Mouse (Mus musculus) intestine, embryonic 16.5 days (tissue): ENCODE results near the gene Rapgef2. TPM values are rescaled to one million over a fixed set of nuclear protein-coding genes. Genes with fewer than 3 reads are reported as not detected.

ENCODE experiments used
- ATAC-seq: fragments of 200-750 bp; cut with Nextera tagmentation; 2 replicates; pipeline ENCODE4 v1.8.0; 2017; ENCODE audit warnings: moderate TSS enrichment, moderate library complexity
- H3K27ac ChIP-seq: fragments of 300-500 bp; sonication (generic); 2 replicates; pipeline ENCODE4 v1.5.1; 2014; ENCODE audit warnings: mild to moderate bottlenecking, low read length
- H3K27me3 ChIP-seq: fragments of 300-500 bp; sonication (generic); replicated peaks from 2 replicates; pipeline ENCODE4 v1.6.1; 2014; ENCODE audit warnings: low read length, control low read depth, mixed read lengths; ENCODE audit not compliant: control insufficient read depth, insufficient read depth
- H3K36me3 ChIP-seq: fragments of 300-500 bp; sonication (generic); 2 replicates; pipeline ENCODE4 v1.6.1; 2014; ENCODE audit warnings: low read length, control low read depth; ENCODE audit not compliant: control insufficient read depth, insufficient read depth
- H3K4me1 ChIP-seq: fragments of 300-500 bp; sonication (generic); 2 replicates; pipeline ENCODE4 v1.6.1; 2014; ENCODE audit warnings: low read length, control low read depth, mixed read lengths; ENCODE audit not compliant: control insufficient read depth, insufficient read depth
- H3K4me2 ChIP-seq: fragments of 300-500 bp; sonication (generic); 2 replicates; pipeline ENCODE4 v1.6.1; 2014; ENCODE audit warnings: low read depth, low read length, control low read depth
- H3K4me3 ChIP-seq: fragments of 300-500 bp; sonication (generic); 2 replicates; pipeline ENCODE4 v1.5.1; 2014; ENCODE audit warnings: mild to moderate bottlenecking, low read length
- H3K9ac ChIP-seq: fragments of 300-500 bp; sonication (generic); 2 replicates; pipeline ENCODE4 v1.6.1; 2014; ENCODE audit warnings: low read depth, low read length
- H3K9me3 ChIP-seq: fragments of 300-500 bp; sonication (generic); 2 replicates; pipeline ENCODE4 v1.6.1; 2016; ENCODE audit warnings: low read length, control low read depth; ENCODE audit not compliant: control insufficient read depth
- WGBS: fragments of 180-500 bp; shearing (Covaris S2); extraction: QIAGEN DNeasy Blood & Tissue Kit; methylation state at CpG from one replicate; pipeline ENCODE4 v1.1.7; 2014; 5-methylcytosine and 5-hydroxymethylcytosine counted together
- polyA plus RNA-seq: library from polyadenylated mRNA; unstranded; fragments of >200 nt; fragmentation: Nextera tagmentation; extraction: Ambion mirVana; gene quantifications from 2 replicates; pipeline ENCODE4 v1.2.1, GENCODE M21; 2015

Gene Rapgef2
- polyA plus RNA-seq, 1 experiment from 2014 or later, result 2.2 TPM

GRCm38 (mm10) chr3:79266976-79267375 lies 19.3 kb downstream of the Rapgef2 start:
- no peaks in the 10 kb centered on the region for H3K27me3 ChIP-seq
- H3K27ac ChIP-seq, result no peak overlapping the region
- no peaks in the 10 kb centered on the region for H3K36me3 ChIP-seq
- H3K4me1 ChIP-seq, result 0 out of 2 replicates have a peak, but pooled peaks cover 3% of the 10 kb centered on the region
- no peak for ATAC-seq
- 71% methylated on average over 6 of the region's 6 CpGs for WGBS
- no peak overlapping the region for H3K4me2 ChIP-seq
- H3K4me3 ChIP-seq, result no peak overlapping the region
- H3K9ac ChIP-seq, result no peak overlapping the region
- H3K9me3 ChIP-seq, result no peaks in the 10 kb centered on the region

DNA sequence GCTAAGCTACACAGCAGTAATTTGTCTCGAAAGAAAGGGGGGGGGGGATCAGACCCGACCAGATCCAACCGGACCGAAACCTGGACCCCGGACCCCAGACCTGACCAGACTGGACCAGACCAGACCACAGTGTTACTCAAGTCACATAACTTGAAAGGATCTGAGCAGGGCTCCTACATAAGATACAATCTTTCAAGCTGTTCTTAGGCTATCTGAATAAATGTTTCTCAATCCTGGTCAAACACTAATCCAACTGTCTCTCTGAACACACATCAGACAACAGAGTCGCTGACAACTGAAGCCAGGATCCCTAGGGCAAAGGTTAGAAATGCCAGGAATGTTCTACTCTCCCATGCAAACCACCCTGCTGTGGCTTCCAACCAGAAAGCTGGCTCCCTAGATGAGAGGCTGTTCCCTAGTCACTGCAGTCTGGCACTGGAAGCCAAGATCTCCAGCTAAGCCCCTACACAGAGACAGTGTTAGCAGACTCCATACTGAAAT lies 24.5 kb downstream of the Rapgef2 start:
- peak; percentile 67 for ATAC-seq

GRCm38 (mm10) chr3:79254023-79254422 lies 32.3 kb downstream of the Rapgef2 start:
- Histone ChIP-seq H3K9me3 (0 out of 2 replicates have a peak, but pooled peaks cover 3% of the 10 kb centered on the region), H3K9ac (no peak overlapping the region), H3K4me3 (no peak overlapping the region), H3K4me1 (peaks cover 2% of the 10 kb centered on the region; the same call in 1 of the 2 replicates), H3K27me3 (no peaks in the 10 kb centered on the region), H3K4me2 (no peak overlapping the region), H3K27ac (no peak overlapping the region), H3K36me3 (no peaks in the 10 kb centered on the region)
- ATAC-seq, result peak; percentile 63
- WGBS, result 64% methylated on average over 3 of the region's 3 CpGs

More for the DNA sequence above, 24.5 kb downstream of the Rapgef2 start:
- Histone ChIP-seq H3K27me3 (no peaks in the 10 kb centered on the region), H3K36me3 (no peaks in the 10 kb centered on the region), H3K27ac (no peak overlapping the region), H3K4me3 (no peak overlapping the region), H3K4me1 (0 out of 2 replicates have a peak, but pooled peaks cover 7% of the 10 kb centered on the region), H3K9me3 (no peaks in the 10 kb centered on the region), H3K4me2 (no peak overlapping the region), H3K9ac (no peak overlapping the region)
- 72% methylated on average over 6 of the region's 6 CpGs for WGBS

DNA sequence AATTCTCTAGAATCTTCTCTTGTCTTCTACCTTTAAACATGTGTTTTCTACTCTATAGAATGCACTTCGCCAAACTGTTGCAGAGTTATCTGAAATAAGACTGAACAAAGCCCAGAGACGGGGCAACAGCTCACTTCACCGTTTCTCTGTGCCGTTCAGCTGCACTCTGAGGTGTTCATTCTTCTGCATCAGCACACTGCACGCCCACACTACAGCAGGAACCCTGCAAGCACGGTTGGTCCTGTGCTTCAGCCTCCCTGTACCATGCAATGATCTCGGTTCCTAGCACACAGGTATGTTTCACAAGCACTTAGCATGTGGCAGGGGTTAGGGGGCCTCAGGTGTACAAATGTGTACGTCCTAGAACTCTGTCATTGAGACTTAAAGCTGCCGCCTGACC lies 32.9 kb downstream of the Rapgef2 start:
- 0 out of 2 replicates have a peak, but pooled peaks cover 3% of the 10 kb centered on the region for H3K9me3 ChIP-seq
- H3K27ac ChIP-seq, result no peak overlapping the region
- no peak overlapping the region for H3K9ac ChIP-seq
- no peak overlapping the region for H3K4me3 ChIP-seq
- ATAC-seq, result 0 out of 2 replicates have a peak, but pooled peaks have one; percentile 25
- H3K27me3 ChIP-seq, result no peaks in the 10 kb centered on the region
- peaks cover 2% of the 10 kb centered on the region; the same call in 1 of the 2 replicates for H3K4me1 ChIP-seq
- WGBS, result 71% methylated on average over 9 of the region's 9 CpGs
- no peaks in the 10 kb centered on the region for H3K36me3 ChIP-seq
- H3K4me2 ChIP-seq, result no peak overlapping the region

DNA sequence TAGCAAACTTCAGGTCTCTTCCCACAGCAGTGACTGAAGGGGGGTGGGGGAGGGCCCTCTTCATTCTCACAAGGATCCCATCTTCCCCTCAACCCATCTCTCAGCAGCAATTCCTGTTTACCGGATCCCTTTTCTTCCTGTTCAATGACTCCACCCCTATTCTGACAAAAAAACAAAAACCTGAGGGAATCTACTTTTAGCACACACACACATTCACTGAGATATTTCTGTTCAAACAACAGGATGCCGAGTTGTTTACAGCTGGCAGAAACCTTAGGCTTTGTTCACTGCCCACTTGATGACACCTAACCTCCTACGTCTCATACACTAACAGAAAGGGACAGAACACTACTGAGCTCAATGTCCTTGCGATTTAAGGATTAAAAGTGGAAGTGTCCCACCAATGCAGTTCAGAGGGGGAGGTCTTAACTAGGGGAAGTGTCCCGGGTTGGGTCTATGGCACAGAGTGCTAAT lies 33.4 kb downstream of the Rapgef2 start:
- Histone ChIP-seq H3K9me3 (0 out of 2 replicates have a peak, but pooled peaks cover 3% of the 10 kb centered on the region), H3K36me3 (no peaks in the 10 kb centered on the region), H3K4me3 (no peak overlapping the region), H3K27ac (no peak overlapping the region), H3K9ac (no peak overlapping the region), H3K27me3 (no peaks in the 10 kb centered on the region), H3K4me1 (peaks cover 2% of the 10 kb centered on the region; the same call in 1 of the 2 replicates), H3K4me2 (no peak overlapping the region)
- no peak for ATAC-seq
- WGBS, result 57% methylated on average over 5 of the region's 5 CpGs

GRCm38 (mm10) chr3:79249955-79250354 lies 36.4 kb downstream of the Rapgef2 start:
- no peaks in the 10 kb centered on the region for H3K36me3 ChIP-seq
- no peak overlapping the region for H3K9ac ChIP-seq
- H3K4me1 ChIP-seq, result no peaks in the 10 kb centered on the region; the same call in 1 of the 2 replicates
- no peak overlapping the region for H3K4me2 ChIP-seq
- H3K9me3 ChIP-seq, result 0 out of 2 replicates have a peak, but pooled peaks cover 3% of the 10 kb centered on the region
- WGBS, result 44% methylated on average over 1 of the region's 1 CpGs
- no peaks in the 10 kb centered on the region for H3K27me3 ChIP-seq
- no peak for ATAC-seq
- H3K27ac ChIP-seq, result no peak overlapping the region
- H3K4me3 ChIP-seq, result no peak overlapping the region

- 68% methylated on average over 5 of the region's 5 CpGs for WGBS
- Histone ChIP-seq H3K36me3 (no peaks in the 10 kb centered on the region), H3K27ac (no peak overlapping the region), H3K4me1 (no peaks in the 10 kb centered on the region; the same call in 1 of the 2 replicates), H3K27me3 (no peaks in the 10 kb centered on the region), H3K4me2 (no peak overlapping the region), H3K4me3 (no peak overlapping the region), H3K9ac (no peak overlapping the region), H3K9me3 (0 out of 2 replicates have a peak, but pooled peaks cover 3% of the 10 kb centered on the region)
- no peak; the same call in 1 of the 2 replicates for ATAC-seq
These were observed 37.6 kb downstream of the Rapgef2 start for GRCm38 (mm10) chr3:79248659-79249235.

DNA sequence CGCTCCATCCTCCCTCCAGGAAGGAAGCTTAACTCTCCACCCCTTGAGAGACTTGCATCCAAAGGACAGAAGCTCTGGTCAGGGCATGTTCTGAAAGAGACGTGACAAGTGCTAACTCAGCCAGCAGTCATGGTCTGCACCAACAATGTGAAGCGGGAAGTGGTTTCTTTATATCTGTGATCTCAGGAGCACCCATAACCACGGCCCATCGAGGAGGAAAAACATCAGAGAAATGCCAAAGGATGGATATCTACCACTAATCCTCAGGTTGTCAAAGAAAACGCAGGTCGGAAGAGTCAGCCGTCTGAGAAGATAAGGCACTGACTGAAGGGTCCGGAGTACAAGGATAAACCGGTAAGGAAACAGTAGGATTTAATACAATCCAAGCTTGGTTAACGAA lies 38.1 kb downstream of the Rapgef2 start:
- Histone ChIP-seq H3K9me3 (0 out of 2 replicates have a peak, but pooled peaks cover 3% of the 10 kb centered on the region), H3K9ac (no peak overlapping the region), H3K27ac (no peak overlapping the region), H3K4me1 (no peaks in the 10 kb centered on the region), H3K27me3 (no peaks in the 10 kb centered on the region), H3K4me3 (no peak overlapping the region), H3K36me3 (no peaks in the 10 kb centered on the region), H3K4me2 (no peak overlapping the region)
- peak; percentile 69 for ATAC-seq
- 70% methylated on average over 11 of the region's 11 CpGs for WGBS

GRCm38 (mm10) chr3:79244347-79244746 lies 42.0 kb downstream of the Rapgef2 start:
- no peaks in the 10 kb centered on the region for H3K36me3 ChIP-seq
- no peaks in the 10 kb centered on the region for H3K27me3 ChIP-seq
- no peak overlapping the region for H3K27ac ChIP-seq
- no peaks in the 10 kb centered on the region for H3K4me1 ChIP-seq
- no peak for ATAC-seq
- 78% methylated on average over 9 of the region's 9 CpGs for WGBS
- H3K4me3 ChIP-seq, result no peak overlapping the region
- H3K9ac ChIP-seq, result no peak overlapping the region
- no peaks in the 10 kb centered on the region for H3K9me3 ChIP-seq
- no peak overlapping the region for H3K4me2 ChIP-seq
